Mouse (Mus musculus): ENCODE measurements around the gene Tm9sf2.

DNA sequence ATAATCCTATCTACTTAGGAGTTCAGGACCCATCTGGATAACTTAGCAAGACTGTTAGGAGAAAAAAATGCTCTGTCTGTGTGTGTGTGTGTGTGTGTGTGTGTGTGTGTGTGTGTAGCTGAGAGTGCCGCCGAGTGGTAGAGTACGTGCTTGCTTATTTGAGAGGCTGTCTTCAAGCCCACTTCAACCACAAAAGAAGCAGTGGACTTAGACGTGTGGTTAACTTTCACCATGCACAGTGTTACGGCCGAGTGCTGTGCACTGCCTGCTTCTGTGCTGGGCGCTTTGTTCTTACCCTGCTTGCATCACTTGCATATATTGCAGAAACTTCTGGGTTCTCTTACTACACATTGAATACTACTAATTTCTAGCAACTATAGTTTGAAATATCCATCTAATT is 50.9 kb downstream of the Tm9sf2 start:
- no peak for TF ChIP-seq POLR2A (IDR thresholded peaks at IDR 0.05; ENCODE audit: insufficient read length, low read depth)
- TF ChIP-seq MYOD1 (IDR thresholded peaks at IDR 0.05; ENCODE audit: control insufficient read depth in 1 of 3, insufficient read length in 2 of 3, low read depth in 2 of 3) = no peak
- no peak for TF ChIP-seq POLR2AphosphoS2 (IDR thresholded peaks at IDR 0.05; ENCODE audit: insufficient read length, low read depth)

Data from myocyte (in vitro differentiated cells).